Mouse (Mus musculus) megakaryocyte progenitor cell, adult 5-6 weeks (primary cell): ENCODE measurements around the gene Slfn9. TPM values are rescaled to one million over a fixed set of nuclear protein-coding genes. Genes with fewer than 3 reads are reported as not detected.
"Not testable (repeated sequence)": the region's sequence is repeated elsewhere in the genome, so short reads cannot be mapped to it uniquely, and the experiment has no call there.

Experiments used
- ATAC-seq: replicated peaks from 2 replicates; pipeline ENCODE4 v1.8.0; 2016; ENCODE audit warnings: mild to moderate bottlenecking, moderate TSS enrichment, inconsistent platforms; ENCODE audit not compliant: poor library complexity
- total RNA-seq, 2 experiments: library from RNA; stranded (forward) in 1 of 2; stranded (reverse) in 1 of 2; fragments of 157-497, 149-512 nt in 1 of 2; fragments of 200-1000 nt in 1 of 2; gene quantifications; 2 replicates each; pipeline versions ENCODE4 v1.2.3 to v1.2.4; 2015 to 2017

Gene Slfn9
- total RNA-seq, 2 experiments from 2014 or later, result 33.1 to 33.6 TPM

DNA sequence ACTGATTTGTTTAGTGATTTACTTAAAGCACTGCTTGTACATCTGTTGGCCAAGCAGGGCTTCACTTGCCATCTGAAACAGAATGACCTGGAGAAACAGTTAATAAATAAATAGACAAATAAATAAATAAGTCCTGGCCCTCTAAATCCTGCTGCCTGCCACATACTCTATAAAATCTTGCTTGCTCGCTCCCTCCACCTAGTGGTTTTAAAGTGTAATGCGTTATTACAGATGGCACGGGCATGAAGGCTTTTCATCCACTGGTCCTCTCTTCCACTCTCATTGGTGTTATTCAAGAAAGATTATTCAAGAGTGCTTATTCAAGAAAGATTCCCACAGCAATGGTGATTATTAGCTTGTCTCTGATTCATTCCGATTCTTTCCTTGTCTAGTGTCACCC, 32.0 kb downstream of the Slfn9 start:
- peak; percentile 90 for ATAC-seq

DNA sequence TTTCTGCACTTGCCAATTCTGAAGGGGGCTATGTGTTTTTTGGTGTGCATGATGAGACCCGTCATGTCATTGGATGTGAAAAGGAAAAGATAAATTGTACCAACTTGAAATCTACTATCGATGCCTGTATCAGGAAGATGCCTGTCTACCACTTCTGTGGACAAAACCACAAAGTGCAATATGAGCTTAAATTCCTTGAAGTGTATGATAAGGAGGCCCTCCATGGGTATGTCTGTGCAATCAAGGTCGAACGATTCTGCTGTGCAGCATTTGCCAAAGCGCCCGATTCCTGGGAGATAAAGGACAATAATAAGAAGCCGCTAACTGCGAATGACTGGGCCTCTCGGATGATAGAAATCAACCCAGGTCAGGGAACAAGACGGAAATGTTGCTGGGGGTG, 34.7 kb downstream of the Slfn9 start:
- ATAC-seq, result no peak

DNA sequence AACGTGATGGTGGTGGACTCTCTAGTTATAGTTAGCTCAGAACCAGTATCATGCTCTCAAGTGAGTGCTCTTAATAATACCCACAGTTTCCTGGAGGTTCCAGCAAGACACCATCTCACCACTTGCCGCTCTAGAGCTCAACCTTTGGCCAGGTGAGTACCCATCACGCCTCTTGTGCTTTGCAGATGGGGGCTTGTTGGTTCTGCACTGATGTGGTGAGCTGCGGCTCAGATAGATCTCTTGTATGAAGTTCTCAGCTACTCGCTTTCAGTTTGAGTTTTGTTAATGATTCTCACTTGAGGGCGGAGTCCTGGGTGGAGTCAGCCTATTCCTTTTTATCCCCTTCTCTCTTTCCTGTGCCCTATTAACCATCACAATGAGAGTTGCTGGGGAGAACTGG, 37.0 kb downstream of the Slfn9 start:
- no peak for ATAC-seq

DNA sequence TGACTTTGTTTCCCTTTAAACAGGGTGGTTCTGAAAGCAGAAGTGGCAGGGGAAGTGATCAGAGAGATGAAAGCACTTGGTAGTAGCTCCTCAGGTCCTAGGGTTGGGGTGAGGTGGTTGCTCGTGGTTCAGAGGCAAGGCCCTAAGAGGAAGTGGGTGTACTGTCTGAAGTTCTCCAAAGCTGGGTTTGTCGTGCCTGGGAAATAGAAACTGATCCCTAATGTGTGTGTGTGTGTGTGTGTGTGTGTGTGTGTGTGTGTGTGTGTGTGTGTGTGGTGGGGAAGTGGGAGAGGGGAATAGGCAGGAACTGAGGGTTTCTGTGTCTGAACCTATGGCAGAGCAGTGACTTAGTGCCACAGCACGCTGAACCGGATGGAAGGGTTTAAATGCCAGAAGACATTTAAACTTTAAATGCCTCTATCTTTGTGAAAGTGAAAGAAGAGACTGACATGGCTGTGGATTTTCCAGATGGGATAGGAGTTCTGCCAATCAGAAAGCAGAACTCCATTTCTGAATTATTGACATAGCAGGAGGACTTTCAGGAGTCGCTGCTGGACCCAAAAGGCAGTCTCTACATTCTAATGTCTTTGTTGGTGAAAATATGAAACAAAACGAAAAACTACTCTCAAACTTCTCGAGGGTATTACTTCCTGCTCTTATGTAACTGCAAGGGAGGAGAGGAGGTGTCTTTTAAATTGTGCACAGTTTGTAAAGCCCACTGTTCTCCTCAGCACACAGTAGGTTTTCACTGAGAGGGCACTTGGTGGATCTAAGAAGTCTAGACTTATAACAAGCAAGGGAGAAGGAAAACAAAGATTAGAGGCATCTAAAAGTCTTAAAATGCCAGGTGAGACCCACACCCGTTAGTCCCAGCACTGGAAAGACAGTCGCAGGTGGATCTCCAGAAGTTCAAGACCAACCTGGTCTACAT, 38.8 kb downstream of the Slfn9 start:
- peak; percentile 94 for ATAC-seq

DNA sequence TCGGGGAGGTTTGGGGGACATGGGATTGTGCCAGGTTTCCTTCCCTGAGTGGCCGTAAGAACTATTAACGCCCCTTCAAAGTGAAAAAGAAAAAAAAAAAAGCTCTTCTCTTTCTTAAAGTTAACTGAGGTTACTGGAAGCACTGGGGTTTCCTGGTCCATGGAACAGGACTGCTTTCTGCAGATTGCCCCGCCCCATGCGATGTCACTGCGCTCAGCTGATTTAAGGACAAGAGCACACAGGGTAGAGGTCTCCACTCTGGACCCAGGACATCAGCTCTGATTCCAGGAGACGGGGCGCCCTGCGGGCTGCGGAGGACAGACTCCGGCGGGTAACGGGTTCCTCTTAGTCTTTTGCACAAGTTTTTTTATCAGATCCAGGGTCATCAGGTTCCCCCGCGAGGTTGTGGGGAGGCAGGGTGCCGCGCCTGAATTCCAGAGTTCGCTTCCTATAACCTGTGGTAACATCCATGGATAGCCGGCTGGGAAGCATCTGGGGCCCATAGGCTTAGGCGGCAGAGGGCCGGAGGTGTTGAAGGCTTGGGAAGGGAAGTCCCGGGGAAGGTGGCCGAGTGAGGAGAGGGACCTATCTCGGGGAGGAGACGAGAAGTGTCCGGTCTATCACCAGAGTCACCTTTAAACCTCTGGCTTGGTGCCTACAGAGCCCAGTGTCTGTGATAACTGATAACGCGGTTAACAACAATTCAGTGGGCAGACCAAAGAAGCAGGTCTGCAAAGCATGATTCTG, 39.6 kb downstream of the Slfn9 start:
- peak; percentile 52 for ATAC-seq

DNA sequence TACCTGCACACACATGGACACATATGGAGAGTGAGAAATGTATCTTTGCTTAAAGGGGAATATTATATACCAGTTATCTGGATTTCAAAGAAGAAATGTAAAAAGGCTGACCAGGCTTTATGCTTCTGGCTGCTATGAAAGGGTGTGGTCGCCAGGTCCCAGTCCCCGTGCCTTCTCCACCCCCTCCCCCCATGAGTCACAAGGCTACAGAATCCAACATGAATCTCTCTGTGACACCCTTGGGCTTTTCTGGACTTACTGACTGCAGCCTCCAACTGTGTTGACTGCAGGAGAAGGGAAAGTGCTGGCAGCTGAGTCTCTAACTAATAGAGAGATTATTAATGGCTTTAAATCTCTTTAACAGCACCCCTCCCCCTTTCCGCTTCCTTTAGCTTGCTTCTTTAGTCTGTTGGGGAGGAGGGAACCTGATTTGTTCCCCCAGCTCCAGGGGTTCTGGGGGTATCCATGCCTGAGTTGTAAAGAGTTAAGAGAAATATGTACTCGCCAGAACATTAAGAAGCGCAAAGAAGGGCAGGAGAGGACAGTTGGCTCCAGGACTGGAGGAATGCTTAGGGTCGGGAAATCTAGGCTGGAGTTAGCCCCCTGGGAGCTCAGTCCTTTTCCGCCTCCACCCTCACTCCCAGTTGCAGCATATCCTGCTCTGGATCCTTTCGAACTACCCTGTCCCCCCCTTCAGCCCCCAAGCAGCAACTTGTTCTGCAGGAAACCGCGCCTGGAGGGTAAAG, 40.7 kb downstream of the Slfn9 start, which contains the start of gene Slfn5:
Gene Slfn5 (plus strand): TSS at position 614 of the 746 bp plus-strand sequence.
- no peak for ATAC-seq

DNA sequence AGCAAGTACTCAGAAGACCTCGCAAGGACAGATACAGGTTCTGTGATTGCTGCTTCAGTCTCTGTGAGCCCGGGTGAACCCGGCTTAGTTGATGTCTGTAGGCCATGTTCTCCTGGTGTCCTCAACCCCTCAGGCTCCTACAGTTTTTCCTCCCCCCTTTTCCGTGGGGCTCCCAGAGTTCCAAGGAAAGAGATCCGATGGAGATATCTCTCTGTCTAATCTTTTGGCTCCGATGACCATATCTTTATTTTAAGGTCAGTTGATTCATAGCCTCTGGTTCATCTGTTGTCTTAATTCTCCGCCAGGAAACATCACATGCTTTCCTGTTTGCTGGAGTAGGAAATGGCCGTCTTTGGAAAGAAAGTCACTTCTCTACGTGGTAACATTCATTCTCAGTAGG, 42.6 kb downstream of the Slfn9 start:
- ATAC-seq, result no peak

DNA sequence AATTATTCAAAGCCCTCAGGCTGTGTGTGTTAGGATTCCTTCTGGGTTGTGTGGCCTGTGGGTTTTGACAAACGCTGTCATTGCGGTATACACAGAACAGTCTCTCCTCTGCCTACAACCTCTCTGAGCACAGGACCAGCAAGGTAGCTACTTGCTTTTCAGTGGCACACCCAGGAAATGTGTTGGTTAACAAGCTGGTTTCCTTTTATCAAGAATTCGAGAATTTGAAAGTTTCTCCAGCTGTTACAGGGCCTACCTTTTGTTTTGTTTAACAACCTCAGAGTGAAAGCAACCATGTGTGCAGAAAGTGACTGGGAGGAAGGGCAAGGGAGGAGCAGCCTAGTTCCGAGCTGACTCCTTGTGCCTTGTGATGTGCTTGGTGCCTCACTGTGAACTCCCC, 44.2 kb downstream of the Slfn9 start:
- no peak for ATAC-seq

DNA sequence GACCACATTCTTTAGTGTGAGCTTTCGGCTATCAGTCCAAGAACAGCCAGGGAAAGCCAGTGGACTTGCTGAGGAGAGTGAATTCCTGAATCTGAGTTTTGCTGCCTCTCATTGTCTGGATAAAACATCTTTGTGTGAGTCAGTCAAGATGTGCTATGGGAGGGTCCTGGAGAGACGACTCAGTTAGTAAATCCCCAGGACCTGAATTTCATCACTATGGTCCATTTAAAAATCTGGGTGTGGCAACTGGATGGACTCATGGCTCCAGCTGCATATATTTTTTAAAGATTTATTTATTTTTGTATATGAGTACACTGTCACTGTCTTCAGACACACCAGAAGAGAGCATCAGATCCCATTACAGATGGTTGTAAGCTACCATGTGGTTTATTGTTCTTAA, 46.0 kb downstream of the Slfn9 start:
- ATAC-seq, result no peak

DNA sequence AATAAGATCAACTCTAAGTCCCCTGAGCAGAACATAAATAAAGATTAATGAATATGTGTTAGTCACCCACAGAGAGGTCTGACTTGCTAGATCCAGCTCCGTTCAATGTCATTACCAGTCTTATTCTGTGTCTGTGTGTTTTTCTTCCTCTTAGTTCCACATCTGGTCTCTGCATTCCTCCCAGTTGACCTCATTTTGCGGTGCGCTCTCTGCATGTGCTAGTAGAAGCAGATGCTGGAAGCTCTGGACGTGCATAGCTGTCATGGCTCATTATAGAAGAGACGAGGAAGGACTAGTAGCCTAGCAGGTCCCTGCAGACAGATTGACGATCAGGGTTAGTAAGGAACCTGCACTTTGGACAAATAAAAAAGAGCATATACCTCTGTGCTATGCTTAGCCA, 48.3 kb downstream of the Slfn9 start:
- ATAC-seq, result no peak

DNA sequence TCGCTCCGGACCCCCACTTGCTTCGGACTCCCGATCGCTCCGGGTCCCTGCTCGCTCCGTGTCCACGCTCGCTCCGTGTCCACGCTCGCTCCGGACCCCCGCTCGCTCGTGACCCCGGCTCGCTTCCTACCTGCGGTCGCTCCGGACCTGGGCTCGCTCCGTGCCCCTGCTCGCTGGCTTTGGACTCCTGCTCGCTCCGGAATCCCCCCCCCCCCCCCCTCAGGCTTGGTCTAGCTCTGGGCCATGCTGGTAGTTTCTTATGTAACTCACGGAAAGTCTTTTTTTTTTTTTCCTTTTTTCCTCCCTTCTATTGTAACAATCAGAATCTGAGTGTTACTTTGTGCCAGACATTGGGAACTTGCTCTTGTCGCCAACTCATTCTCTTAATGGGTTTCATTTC, 58.4 kb downstream of the Slfn9 start:
- no peak for ATAC-seq

DNA sequence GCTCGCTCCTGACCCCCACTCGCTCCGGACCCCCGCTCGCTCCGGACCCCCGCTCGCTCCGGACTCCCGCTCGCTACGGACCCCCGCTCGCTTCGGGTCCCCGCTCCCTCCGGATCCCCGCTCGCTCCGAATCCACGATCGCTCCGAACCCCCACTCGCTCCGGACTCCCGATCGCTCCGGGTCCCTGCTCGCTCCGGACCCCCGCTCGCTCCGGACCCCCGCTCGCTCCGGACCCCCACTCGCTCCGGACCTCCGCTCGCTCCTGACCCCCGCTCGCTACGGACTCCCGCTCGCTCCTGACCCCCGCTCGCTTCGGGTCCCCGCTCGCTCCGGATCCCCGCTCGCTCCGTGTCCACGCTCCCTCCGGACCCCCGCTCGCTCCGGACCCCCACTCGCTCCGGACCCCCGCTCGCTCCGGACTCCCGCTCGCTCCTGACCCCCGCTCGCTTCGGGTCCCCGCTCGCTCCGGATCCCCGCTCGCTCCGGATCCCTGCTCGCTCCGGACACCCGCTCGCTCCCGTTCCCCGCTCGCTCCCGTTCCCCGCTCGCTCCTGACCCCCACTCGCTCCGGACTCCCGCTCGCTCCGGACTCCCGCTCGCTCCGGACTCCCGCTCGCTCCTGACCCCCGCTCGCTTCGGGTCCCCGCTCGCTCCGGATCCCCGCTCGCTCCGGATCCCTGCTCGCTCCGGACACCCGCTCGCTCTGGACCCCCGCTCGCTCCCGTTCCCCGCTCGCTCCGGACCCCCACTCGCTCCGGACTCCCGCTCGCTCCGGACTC, 59.8 kb downstream of the Slfn9 start:
- ATAC-seq, result not testable (repeated sequence)

DNA sequence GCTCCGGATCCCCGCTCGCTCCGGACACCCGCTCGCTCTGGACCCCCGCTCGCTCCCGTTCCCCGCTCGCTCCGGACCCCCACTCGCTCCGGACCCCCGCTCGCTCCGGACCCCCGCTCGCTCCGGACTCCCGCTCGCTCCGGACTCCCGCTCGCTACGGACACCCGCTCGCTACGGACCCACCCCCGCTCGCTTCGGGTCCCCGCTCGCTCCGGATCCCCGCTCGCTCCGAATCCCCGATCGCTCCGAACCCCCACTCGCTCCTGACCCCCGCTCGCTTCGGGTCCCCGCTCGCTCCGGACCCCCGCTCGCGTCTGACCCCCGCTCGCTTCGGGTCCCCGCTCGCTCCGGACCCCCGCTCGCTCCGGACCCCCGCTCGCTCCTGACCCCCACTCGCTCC, 60.5 kb downstream of the Slfn9 start:
- not testable (repeated sequence) for ATAC-seq

DNA sequence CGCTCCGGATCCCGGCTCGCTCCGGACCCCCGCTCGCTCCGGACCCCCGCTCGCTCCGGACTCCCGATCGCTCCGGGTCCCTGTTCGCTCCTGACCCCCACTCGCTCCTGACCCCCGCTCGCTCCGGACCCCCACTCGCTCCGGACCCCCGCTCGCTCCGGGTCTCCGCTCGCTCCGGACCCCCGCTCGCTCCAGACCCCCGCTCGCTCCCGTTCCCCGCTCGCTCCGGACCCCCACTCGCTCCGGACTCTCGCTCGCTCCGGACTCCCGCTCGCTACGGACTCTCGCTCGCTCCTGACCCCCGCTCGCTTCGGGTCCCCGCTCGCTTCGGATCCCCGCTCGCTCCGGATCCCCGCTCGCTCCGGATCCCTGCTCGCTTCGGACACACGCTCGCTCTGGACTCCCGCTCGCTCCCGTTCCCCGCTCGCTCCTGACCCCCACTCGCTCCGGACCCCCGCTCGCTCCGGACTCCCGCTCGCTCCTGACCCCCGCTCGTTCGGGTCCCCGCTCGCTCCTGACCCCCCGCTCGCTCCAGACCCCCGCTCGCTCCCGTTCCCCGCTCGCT, 61.2 kb downstream of the Slfn9 start:
- ATAC-seq, result not testable (repeated sequence)

DNA sequence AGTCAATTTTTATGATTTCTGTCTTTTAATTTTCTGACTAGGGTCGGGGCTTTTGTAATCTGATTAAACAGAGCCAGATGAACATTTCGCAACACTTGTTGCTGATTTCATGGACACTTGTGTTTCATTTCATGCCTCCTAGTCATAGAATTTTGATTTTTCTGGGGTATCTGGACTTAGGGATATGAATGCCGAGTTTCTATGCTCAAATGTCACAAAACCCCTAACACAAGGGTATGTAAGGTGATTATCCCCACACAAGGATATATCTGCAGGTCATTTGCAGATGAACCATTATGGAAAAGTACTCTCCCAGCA, 62.0 kb downstream of the Slfn9 start:
- 0 out of 2 replicates have a peak, but pooled peaks have one; percentile 21 for ATAC-seq

DNA sequence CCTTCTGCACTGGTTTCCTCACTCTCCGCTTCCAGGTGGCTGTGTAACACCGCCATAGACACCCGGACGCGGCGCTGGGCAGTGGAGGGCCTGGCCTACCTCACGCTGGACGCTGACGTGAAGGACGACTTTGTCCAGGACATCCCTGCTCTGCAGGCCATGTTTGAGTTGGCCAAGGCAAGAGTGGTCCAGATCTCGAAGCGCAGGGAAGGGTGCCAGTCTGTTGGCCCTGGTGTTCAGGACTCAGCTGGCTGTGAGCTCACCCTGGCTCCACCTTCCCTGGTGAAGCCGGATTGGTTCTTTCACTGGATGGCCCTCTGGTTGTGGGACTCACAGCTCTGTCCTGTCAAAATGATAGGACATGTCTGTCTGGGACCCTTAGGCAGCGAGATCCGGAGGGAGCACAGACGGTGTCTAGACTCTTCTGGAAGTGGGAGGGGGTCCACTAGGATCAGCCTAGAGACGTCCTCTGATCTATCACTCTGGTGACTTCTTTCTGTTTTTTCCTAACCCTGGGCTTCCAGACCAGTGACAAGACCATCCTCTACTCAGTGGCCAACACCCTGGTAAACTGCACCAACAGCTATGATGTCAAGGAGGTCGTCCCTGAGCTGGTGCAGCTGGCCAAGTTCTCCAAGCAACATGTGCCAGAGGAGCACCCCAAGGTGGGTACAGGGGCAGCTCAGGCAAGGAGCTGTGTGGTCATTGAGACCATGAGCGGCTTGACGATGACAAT, 62.6 kb downstream of the Slfn9 start:
- peak; percentile 23; the same call in 1 of the 2 replicates for ATAC-seq
